Mouse (Mus musculus) limb, embryonic 11.5 days (tissue): Measurements from ENCODE around the gene Abca1. TPM values are rescaled to one million over a fixed set of nuclear protein-coding genes. Genes with fewer than 3 reads are reported as not detected.

Source experiments
- ATAC-seq: fragments of 200-750 bp; cut with Nextera tagmentation; 2 replicates; pipeline ENCODE4 v1.8.0; 2017; ENCODE audit warnings: low read depth; ENCODE audit not compliant: insufficient number of reproducible peaks, low FRiP score, low TSS enrichment
- DNase-seq: peaks from one replicate; pipeline ENCODE4 v3.0.0-alpha.2; 2015; ENCODE audit warnings: low spot score
- H3K27ac ChIP-seq: fragments of 300-500 bp; sonication (generic); replicated peaks from 2 replicates; pipeline ENCODE4 v1.5.1; 2014; ENCODE audit warnings: low read depth, mild to moderate bottlenecking, low read length
- H3K27me3 ChIP-seq: fragments of 300-500 bp; sonication (generic); 2 replicates; pipeline ENCODE4 v1.6.1; 2014; ENCODE audit warnings: mild to moderate bottlenecking, low read length, mixed read lengths; ENCODE audit not compliant: control insufficient read depth, insufficient read depth
- H3K36me3 ChIP-seq: fragments of 300-500 bp; sonication (generic); 2 replicates; pipeline ENCODE4 v1.6.1; 2014; ENCODE audit warnings: mild to moderate bottlenecking, low read length, moderate library complexity, mixed read lengths; ENCODE audit not compliant: control insufficient read depth, insufficient read depth
- H3K4me1 ChIP-seq: fragments of 300-500 bp; sonication (generic); 2 replicates; pipeline ENCODE4 v1.6.1; 2014; ENCODE audit warnings: low read length, mixed read lengths; ENCODE audit not compliant: control insufficient read depth, insufficient read depth
- H3K4me2 ChIP-seq: fragments of 300-500 bp; sonication (generic); 2 replicates; pipeline ENCODE4 v1.6.1; 2014; ENCODE audit warnings: low read depth, mild to moderate bottlenecking, moderate library complexity; ENCODE audit not compliant: severe bottlenecking
- H3K4me3 ChIP-seq: fragments of 300-500 bp; sonication (generic); 2 replicates; pipeline ENCODE4 v1.5.1; 2014; ENCODE audit warnings: low read depth, low read length
- H3K9ac ChIP-seq: fragments of 300-500 bp; sonication (generic); 2 replicates; pipeline ENCODE4 v1.6.1; 2014; ENCODE audit warnings: mild to moderate bottlenecking, low read length
- H3K9me3 ChIP-seq: fragments of 300-500 bp; sonication (generic); 2 replicates; pipeline ENCODE4 v1.6.1; 2016; ENCODE audit warnings: low read length; ENCODE audit not compliant: control insufficient read depth
- WGBS: fragments of 180-500 bp; shearing (Covaris S2); extraction: QIAGEN DNeasy Blood & Tissue Kit; methylation state at CpG from one replicate; pipeline ENCODE4 v1.1.7; 2014; 5-methylcytosine and 5-hydroxymethylcytosine counted together
- polyA plus RNA-seq: library from polyadenylated mRNA; unstranded; fragments of >200 nt; fragmentation: Nextera tagmentation; extraction: Ambion mirVana; gene quantifications from 2 replicates; pipeline ENCODE4 v1.2.1, GENCODE M21; 2014

Abca1 gene
- polyA plus RNA-seq, 1 experiment from 2014 or later, result 4.5 TPM

DNA sequence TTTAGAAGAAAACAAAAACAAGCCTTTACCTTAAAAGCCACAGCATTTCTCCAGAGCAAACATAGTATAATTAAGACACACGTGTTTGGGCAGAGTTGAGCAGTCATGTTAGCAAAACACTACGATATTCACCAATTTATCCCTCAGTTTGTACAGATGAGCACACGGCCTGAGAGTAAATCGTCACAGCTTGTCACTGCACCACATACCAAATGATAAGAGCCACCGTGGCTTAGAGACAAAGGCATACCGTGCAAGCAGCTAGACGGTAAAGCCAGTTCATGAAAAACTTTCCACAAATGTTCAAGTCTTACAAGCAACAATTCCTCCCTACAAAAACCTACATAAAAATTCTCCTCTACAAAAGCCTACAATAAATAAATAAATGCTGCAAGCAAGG is 57.2 kb downstream of the Abca1 start:
- ATAC-seq (no peak), DNase-seq (no peak)
- no peaks in the 10 kb centered on the region for H3K9me3 ChIP-seq
- no peak overlapping the region for H3K4me2 ChIP-seq
- no peaks in the 10 kb centered on the region for H3K36me3 ChIP-seq
- 90% methylated on average over 7 of the region's 7 CpGs for WGBS
- no peaks in the 10 kb centered on the region for H3K27me3 ChIP-seq
- no peak overlapping the region for H3K9ac ChIP-seq
- H3K4me3 ChIP-seq, result no peak overlapping the region
- H3K4me1 ChIP-seq, result no peaks in the 10 kb centered on the region
- H3K27ac ChIP-seq, result no peak overlapping the region

DNA sequence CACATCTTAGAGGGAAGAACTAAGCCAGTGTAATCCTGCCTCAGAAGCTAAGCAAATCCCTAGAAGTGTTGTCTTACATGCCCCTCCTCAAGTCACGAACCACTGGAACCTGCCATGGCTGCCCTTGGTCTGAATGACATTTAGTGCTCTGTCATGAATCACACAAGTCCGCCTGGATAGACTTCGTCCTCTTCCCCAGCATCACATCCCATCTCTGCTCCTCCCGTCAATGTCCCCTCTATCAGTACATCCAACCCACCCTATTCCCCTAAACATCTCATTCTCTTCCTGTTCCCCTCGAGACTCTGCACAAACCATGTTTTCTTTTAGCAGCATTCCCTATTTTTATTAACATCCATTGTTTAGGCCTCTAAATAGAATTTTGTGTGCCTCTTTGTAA is 58.4 kb downstream of the Abca1 start:
- Histone ChIP-seq H3K4me1 (no peaks in the 10 kb centered on the region), H3K4me2 (no peak overlapping the region), H3K4me3 (no peak overlapping the region), H3K9me3 (no peaks in the 10 kb centered on the region), H3K27ac (no peak overlapping the region), H3K27me3 (no peaks in the 10 kb centered on the region), H3K36me3 (no peaks in the 10 kb centered on the region), H3K9ac (no peak overlapping the region)
- DNase-seq, result no peak
- WGBS, result 76% methylated on average over 5 of the region's 5 CpGs
- no peak for ATAC-seq

DNA sequence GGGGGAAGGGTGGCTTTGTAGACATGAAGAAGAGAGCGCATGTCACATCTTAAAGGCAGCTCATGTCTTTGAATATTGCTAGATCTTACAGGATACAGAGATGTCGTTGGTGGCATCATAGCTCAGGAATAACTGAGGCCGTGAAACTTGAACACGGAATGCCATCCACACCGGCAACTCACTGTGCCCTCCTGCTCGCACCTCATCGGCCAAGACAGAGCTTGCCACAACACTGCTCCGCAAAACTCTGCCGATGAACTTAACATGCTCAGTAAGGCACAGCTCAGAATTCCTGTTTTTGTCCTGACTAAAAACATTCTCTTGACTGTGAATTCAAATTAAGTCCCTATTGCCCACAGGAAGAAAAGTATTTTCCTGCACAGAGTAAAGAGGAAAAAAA is 59.2 kb downstream of the Abca1 start:
- WGBS, result 94% methylated on average over 9 of the region's 9 CpGs
- H3K9ac ChIP-seq, result no peak overlapping the region
- no peaks in the 10 kb centered on the region for H3K4me1 ChIP-seq
- no peak overlapping the region for H3K4me2 ChIP-seq
- DNase-seq, result no peak
- no peaks in the 10 kb centered on the region for H3K9me3 ChIP-seq
- no peaks in the 10 kb centered on the region for H3K27me3 ChIP-seq
- no peak overlapping the region for H3K27ac ChIP-seq
- no peaks in the 10 kb centered on the region for H3K36me3 ChIP-seq
- no peak overlapping the region for H3K4me3 ChIP-seq
- ATAC-seq, result no peak

DNA sequence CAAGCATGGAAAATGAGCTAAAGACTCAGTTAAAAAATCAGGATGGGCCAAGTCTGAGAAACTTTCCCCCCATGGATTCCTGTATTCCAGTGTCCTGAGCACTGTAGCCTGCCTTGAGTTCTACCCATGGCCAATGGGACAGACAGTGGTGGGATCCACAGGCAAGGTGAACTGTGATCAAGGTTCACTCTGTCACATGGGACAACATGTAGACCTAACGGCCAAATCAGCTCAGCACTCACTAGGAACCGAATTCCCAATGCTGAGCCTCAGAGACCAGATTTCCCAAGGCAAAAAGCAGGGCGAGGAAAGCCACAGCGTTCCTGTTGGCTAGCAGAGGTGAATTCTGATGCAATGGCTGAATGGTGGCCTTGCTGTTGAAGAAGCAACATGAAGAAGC is 64.8 kb downstream of the Abca1 start:
- H3K4me1 ChIP-seq, result no peaks in the 10 kb centered on the region
- no peak overlapping the region for H3K9ac ChIP-seq
- H3K27ac ChIP-seq, result no peak overlapping the region
- no peak for DNase-seq
- H3K36me3 ChIP-seq, result no peaks in the 10 kb centered on the region
- H3K27me3 ChIP-seq, result no peaks in the 10 kb centered on the region
- no peaks in the 10 kb centered on the region for H3K9me3 ChIP-seq
- ATAC-seq, result no peak
- H3K4me2 ChIP-seq, result no peak overlapping the region
- WGBS, result 86% methylated on average over 4 of the region's 4 CpGs
- no peak overlapping the region for H3K4me3 ChIP-seq

DNA sequence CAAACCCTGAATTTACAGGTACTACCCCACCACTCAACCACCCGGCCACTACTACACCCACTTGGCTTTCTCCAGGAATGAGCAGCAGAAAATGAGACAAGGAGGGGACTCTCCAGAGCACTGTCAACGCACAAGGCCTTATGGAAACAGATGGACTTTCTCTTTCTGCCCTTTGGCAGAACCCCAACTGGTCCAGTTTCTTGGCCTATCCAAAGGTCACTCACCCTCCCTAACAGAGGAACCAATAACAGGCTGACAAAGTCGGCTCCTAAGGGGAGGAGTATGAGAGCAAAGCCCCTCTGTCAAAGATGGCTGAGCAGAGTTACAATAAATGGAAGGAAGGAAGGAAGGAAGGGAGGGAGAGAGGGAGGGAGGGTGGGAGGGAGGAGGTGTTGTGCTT is 65.4 kb downstream of the Abca1 start:
- no peaks in the 10 kb centered on the region for H3K36me3 ChIP-seq
- H3K27me3 ChIP-seq, result no peaks in the 10 kb centered on the region
- H3K4me1 ChIP-seq, result no peaks in the 10 kb centered on the region
- H3K9ac ChIP-seq, result no peak overlapping the region
- no peaks in the 10 kb centered on the region for H3K9me3 ChIP-seq
- ATAC-seq (no peak), DNase-seq (no peak)
- WGBS, result 82% methylated on average over 3 of the region's 3 CpGs
- H3K27ac ChIP-seq, result no peak overlapping the region
- no peak overlapping the region for H3K4me2 ChIP-seq
- no peak overlapping the region for H3K4me3 ChIP-seq

DNA sequence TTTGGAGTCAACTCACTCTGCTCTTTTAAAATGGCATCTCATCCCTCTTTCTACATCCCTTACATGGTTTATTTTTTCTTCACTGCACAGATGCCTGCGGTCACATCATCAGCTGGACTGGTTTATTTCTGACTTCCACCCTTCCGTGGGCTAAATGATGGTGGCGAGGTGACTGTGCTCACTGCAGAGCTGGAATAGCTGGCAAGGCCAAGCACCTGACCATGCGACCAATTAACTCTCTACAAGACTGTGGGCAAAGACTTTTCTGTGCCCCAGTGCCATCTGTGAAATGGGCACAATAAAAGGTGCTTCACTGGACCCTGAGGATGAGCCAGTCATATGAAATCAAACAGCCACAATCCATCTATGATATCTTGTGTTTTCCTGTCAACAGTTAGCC is 66.1 kb downstream of the Abca1 start:
- ATAC-seq (no peak), DNase-seq (no peak)
- no peaks in the 10 kb centered on the region for H3K9me3 ChIP-seq
- H3K4me3 ChIP-seq, result no peak overlapping the region
- no peak overlapping the region for H3K27ac ChIP-seq
- H3K4me2 ChIP-seq, result no peak overlapping the region
- 93% methylated on average over 4 of the region's 4 CpGs for WGBS
- H3K4me1 ChIP-seq, result no peaks in the 10 kb centered on the region
- H3K27me3 ChIP-seq, result no peaks in the 10 kb centered on the region
- no peaks in the 10 kb centered on the region for H3K36me3 ChIP-seq
- no peak overlapping the region for H3K9ac ChIP-seq

DNA sequence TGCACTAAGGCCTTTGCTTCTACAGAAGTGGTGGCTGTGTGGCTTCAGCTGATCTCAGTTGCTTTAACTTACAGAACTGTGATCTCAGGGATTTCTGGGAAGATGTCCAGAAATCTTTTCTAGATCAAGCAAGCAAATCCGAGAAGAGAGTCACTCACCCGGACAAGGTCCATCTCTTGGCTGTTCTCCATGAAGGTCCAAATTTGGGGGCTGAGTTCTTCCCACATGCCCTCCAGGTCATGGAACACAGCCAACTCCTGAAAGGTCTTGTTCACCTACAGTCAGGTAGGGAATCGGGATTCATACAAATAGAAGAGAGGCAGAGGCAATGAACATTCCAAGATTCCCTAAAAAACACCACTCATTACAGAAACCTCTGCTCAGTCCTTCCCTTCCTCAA is 70.1 kb downstream of the Abca1 start:
- 90% methylated on average over 3 of the region's 3 CpGs for WGBS
- H3K27ac ChIP-seq, result no peak overlapping the region
- no peaks in the 10 kb centered on the region for H3K36me3 ChIP-seq
- H3K4me2 ChIP-seq, result no peak overlapping the region
- no peaks in the 10 kb centered on the region for H3K27me3 ChIP-seq
- no peak for ATAC-seq
- no peak overlapping the region for H3K9ac ChIP-seq
- no peaks in the 10 kb centered on the region for H3K9me3 ChIP-seq
- no peaks in the 10 kb centered on the region for H3K4me1 ChIP-seq
- no peak overlapping the region for H3K4me3 ChIP-seq
- no peak for DNase-seq

DNA sequence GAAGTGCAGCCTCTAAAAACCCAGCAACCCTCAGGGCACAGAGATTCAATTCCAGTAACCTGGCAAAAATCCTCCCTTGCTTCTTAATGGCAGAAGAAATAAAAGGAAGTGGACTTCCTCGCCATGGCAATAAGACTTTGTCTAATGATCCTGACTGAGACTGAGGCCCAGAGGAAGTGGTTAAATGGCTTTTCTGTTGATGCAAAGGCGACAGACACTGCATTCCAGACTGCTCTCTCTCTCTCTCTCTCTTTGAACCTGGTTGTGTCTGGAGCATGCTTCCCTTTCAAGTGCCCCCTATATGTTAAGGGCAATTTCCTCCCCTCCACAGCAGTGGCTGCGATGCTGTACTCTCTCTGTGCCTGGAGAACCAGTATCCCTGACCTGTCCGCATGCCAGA is 70.7 kb downstream of the Abca1 start:
- Histone ChIP-seq H3K4me3 (no peak overlapping the region), H3K27me3 (no peaks in the 10 kb centered on the region), H3K27ac (no peak overlapping the region), H3K4me2 (no peak overlapping the region), H3K9ac (no peak overlapping the region), H3K36me3 (no peaks in the 10 kb centered on the region), H3K4me1 (no peaks in the 10 kb centered on the region), H3K9me3 (no peaks in the 10 kb centered on the region)
- WGBS, result 23% methylated on average over 4 of the region's 4 CpGs
- DNase-seq (no peak), ATAC-seq (no peak)

DNA sequence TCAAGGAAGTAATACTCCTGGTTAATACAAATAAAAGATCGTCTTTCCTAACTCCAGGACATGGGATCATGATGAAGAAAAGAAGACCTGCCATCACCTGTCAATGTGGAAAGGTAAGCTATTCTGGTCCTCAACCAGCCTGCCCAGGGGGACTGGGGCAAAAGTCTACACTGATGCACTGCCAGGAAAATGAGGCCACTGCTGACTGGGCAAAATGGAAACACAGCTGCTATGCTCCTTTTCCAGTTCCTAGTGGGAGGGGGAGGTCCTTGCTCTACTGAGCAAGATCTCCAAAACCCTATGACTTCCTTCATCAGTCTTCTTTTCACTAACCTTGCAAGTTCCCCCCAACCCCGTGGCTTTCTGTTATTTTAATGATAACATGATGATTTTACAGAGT is 73.1 kb downstream of the Abca1 start:
- H3K9me3 ChIP-seq, result no peaks in the 10 kb centered on the region
- H3K4me1 ChIP-seq, result no peaks in the 10 kb centered on the region
- no peaks in the 10 kb centered on the region for H3K27me3 ChIP-seq
- H3K9ac ChIP-seq, result no peak overlapping the region
- no peak overlapping the region for H3K27ac ChIP-seq
- H3K36me3 ChIP-seq, result no peaks in the 10 kb centered on the region
- WGBS, result 78% methylated on average over 2 of the region's 2 CpGs
- ATAC-seq (no peak), DNase-seq (no peak)
- no peak overlapping the region for H3K4me2 ChIP-seq
- no peak overlapping the region for H3K4me3 ChIP-seq
